Mouse (Mus musculus): ENCODE data around the gene Bdh2. TPM values are rescaled to one million over a fixed set of nuclear protein-coding genes. Genes with fewer than 3 reads are reported as not detected.

Gene Bdh2
- total and polyA plus RNA-seq, 2 experiments from 2014 or later: 3.1 to 8.3 TPM

- Histone ChIP-seq H3K4me1 (ENCODE audit: insufficient read depth, low read length) (no peaks in the 10 kb centered on the region), H3K27ac (no peak overlapping the region), H3K9ac (replicated peaks; ENCODE audit: low read length) (no peak overlapping the region), H3K9me3 (ENCODE audit: low read length) (no peaks in the 10 kb centered on the region), H3K4me3 (ENCODE audit: low read length) (no peak overlapping the region), H3K27me3 (ENCODE audit: insufficient read depth, low read length) (no peaks in the 10 kb centered on the region), H3K4me2 (ENCODE audit: low read depth, low read length) (no peak overlapping the region), H3K36me3 (ENCODE audit: insufficient read depth, low read length) (no peaks in the 10 kb centered on the region)
- TF ChIP-seq CTCF (IDR thresholded peaks at IDR 0.05; ENCODE audit: low read depth): no peak
- no peak for ATAC-seq
- 18% methylated on average over 2 of the region's 2 CpGs for WGBS
- no peak for DNase-seq (ENCODE audit: low spot score)
Observed at GRCm38 (mm10) chr3:135312916-135313491, 32.0 kb downstream of the Bdh2 start.

- H3K9me3 ChIP-seq (ENCODE audit: low read length): no peaks in the 10 kb centered on the region
- no peaks in the 10 kb centered on the region for H3K27me3 ChIP-seq (ENCODE audit: insufficient read depth, low read length)
- no peak overlapping the region for H3K4me3 ChIP-seq (ENCODE audit: low read length)
- TF ChIP-seq CTCF (IDR thresholded peaks at IDR 0.05; ENCODE audit: low read depth): no peak
- DNase-seq (ENCODE audit: low spot score) (no peak), ATAC-seq (peak; percentile 76; the same call in 1 of the 2 replicates)
- no peak overlapping the region for H3K9ac ChIP-seq (replicated peaks; ENCODE audit: low read length)
- 19% methylated on average over 2 of the region's 2 CpGs for WGBS
- H3K27ac ChIP-seq: no peak overlapping the region
- H3K36me3 ChIP-seq (ENCODE audit: insufficient read depth, low read length): no peaks in the 10 kb centered on the region
- no peak overlapping the region for H3K4me2 ChIP-seq (ENCODE audit: low read depth, low read length)
- H3K4me1 ChIP-seq (ENCODE audit: insufficient read depth, low read length): no peaks in the 10 kb centered on the region
Observed at GRCm38 (mm10) chr3:135313727-135314126, 32.7 kb downstream of the Bdh2 start.

GRCm38 (mm10) chr3:135314811-135315210 lies 33.8 kb downstream of the Bdh2 start:
- TF ChIP-seq CTCF (IDR thresholded peaks at IDR 0.05; ENCODE audit: low read depth): no peak
- DNase-seq (ENCODE audit: low spot score) (peak; percentile 34), ATAC-seq (peak; percentile 64; the same call in 1 of the 2 replicates)
- H3K9me3 ChIP-seq (ENCODE audit: low read length): no peaks in the 10 kb centered on the region
- H3K27me3 ChIP-seq (ENCODE audit: insufficient read depth, low read length): no peaks in the 10 kb centered on the region
- WGBS: 58% methylated on average over 2 of the region's 2 CpGs
- no peak overlapping the region for H3K4me3 ChIP-seq (ENCODE audit: low read length)
- H3K4me2 ChIP-seq (ENCODE audit: low read depth, low read length): no peak overlapping the region
- H3K9ac ChIP-seq (replicated peaks; ENCODE audit: low read length): no peak overlapping the region
- H3K4me1 ChIP-seq (ENCODE audit: insufficient read depth, low read length): no peaks in the 10 kb centered on the region
- H3K36me3 ChIP-seq (ENCODE audit: insufficient read depth, low read length): no peaks in the 10 kb centered on the region
- no peak overlapping the region for H3K27ac ChIP-seq

- Histone ChIP-seq H3K9ac (replicated peaks; ENCODE audit: low read length) (no peak overlapping the region), H3K4me1 (ENCODE audit: insufficient read depth, low read length) (no peaks in the 10 kb centered on the region), H3K4me2 (ENCODE audit: low read depth, low read length) (no peak overlapping the region), H3K9me3 (ENCODE audit: low read length) (no peaks in the 10 kb centered on the region), H3K27me3 (ENCODE audit: insufficient read depth, low read length) (no peaks in the 10 kb centered on the region), H3K36me3 (ENCODE audit: insufficient read depth, low read length) (no peaks in the 10 kb centered on the region), H3K27ac (no peak overlapping the region), H3K4me3 (ENCODE audit: low read length) (no peak overlapping the region)
- no peak for TF ChIP-seq CTCF (IDR thresholded peaks at IDR 0.05; ENCODE audit: low read depth)
- DNase-seq (ENCODE audit: low spot score): no peak
- WGBS: 90% methylated on average over 9 of the region's 9 CpGs
- no peak for ATAC-seq
Observed at GRCm38 (mm10) chr3:135315720-135316425, 34.9 kb downstream of the Bdh2 start.

- H3K4me2 ChIP-seq (ENCODE audit: low read depth, low read length): no peak overlapping the region
- WGBS: 88% methylated on average over 11 of the region's 11 CpGs
- H3K9ac ChIP-seq (replicated peaks; ENCODE audit: low read length): no peak overlapping the region
- H3K4me1 ChIP-seq (ENCODE audit: insufficient read depth, low read length): no peaks in the 10 kb centered on the region
- no peak for DNase-seq (ENCODE audit: low spot score)
- no peaks in the 10 kb centered on the region for H3K9me3 ChIP-seq (ENCODE audit: low read length)
- H3K4me3 ChIP-seq (ENCODE audit: low read length): no peak overlapping the region
- no peaks in the 10 kb centered on the region for H3K27me3 ChIP-seq (ENCODE audit: insufficient read depth, low read length)
- H3K36me3 ChIP-seq (ENCODE audit: insufficient read depth, low read length): no peaks in the 10 kb centered on the region
- no peak overlapping the region for H3K27ac ChIP-seq
- no peak for TF ChIP-seq CTCF (IDR thresholded peaks at IDR 0.05; ENCODE audit: low read depth)
- ATAC-seq: no peak
Observed at GRCm38 (mm10) chr3:135318331-135318730, 37.3 kb downstream of the Bdh2 start.

- Histone ChIP-seq H3K4me1 (ENCODE audit: insufficient read depth, low read length) (no peaks in the 10 kb centered on the region), H3K4me2 (ENCODE audit: low read depth, low read length) (no peak overlapping the region), H3K27me3 (ENCODE audit: insufficient read depth, low read length) (no peaks in the 10 kb centered on the region), H3K9me3 (ENCODE audit: low read length) (no peaks in the 10 kb centered on the region), H3K36me3 (ENCODE audit: insufficient read depth, low read length) (no peaks in the 10 kb centered on the region), H3K4me3 (ENCODE audit: low read length) (no peak overlapping the region), H3K27ac (no peak overlapping the region), H3K9ac (replicated peaks; ENCODE audit: low read length) (no peak overlapping the region)
- no peak for DNase-seq (ENCODE audit: low spot score)
- 22% methylated on average over 6 of the region's 6 CpGs for WGBS
- no peak for ATAC-seq
- no peak for TF ChIP-seq CTCF (IDR thresholded peaks at IDR 0.05; ENCODE audit: low read depth)
Observed at GRCm38 (mm10) chr3:135324354-135324753, 43.3 kb downstream of the Bdh2 start.

- DNase-seq (ENCODE audit: low spot score) (no peak), ATAC-seq (no peak)
- no peaks in the 10 kb centered on the region for H3K4me1 ChIP-seq (ENCODE audit: insufficient read depth, low read length)
- no peak overlapping the region for H3K4me3 ChIP-seq (ENCODE audit: low read length)
- H3K9me3 ChIP-seq (ENCODE audit: low read length): no peaks in the 10 kb centered on the region
- TF ChIP-seq CTCF (IDR thresholded peaks at IDR 0.05; ENCODE audit: low read depth): no peak
- no peaks in the 10 kb centered on the region for H3K36me3 ChIP-seq (ENCODE audit: insufficient read depth, low read length)
- WGBS: 69% methylated on average over 6 of the region's 6 CpGs
- H3K9ac ChIP-seq (replicated peaks; ENCODE audit: low read length): no peak overlapping the region
- no peaks in the 10 kb centered on the region for H3K27me3 ChIP-seq (ENCODE audit: insufficient read depth, low read length)
- no peak overlapping the region for H3K4me2 ChIP-seq (ENCODE audit: low read depth, low read length)
- H3K27ac ChIP-seq: no peak overlapping the region
Observed at GRCm38 (mm10) chr3:135327176-135327575, 46.2 kb downstream of the Bdh2 start.
